Mouse (Mus musculus) left cerebral cortex, adult 2 months (tissue): ENCODE results near the gene Ggt6. TPM values are rescaled to one million over a fixed set of nuclear protein-coding genes. Genes with fewer than 3 reads are reported as not detected.
A peak's percentile ranks its signal among the peaks of the same experiment; 100 is the strongest.
"Not testable (repeated sequence)": the region's sequence is repeated elsewhere in the genome, so short reads cannot be mapped to it uniquely, and the experiment has no call there.

Source experiments
- DNase-seq, 2 experiments: peaks; one replicate each; pipeline ENCODE4 v3.0.0; 2021 to 2022; ENCODE audit warnings: low spot score in 2 of 2, mixed read lengths in 1 of 2; ENCODE audit errors: extremely low spot score in 1 of 2
- H3K27ac ChIP-seq: fragments of 200-600 bp; 2 replicates; pipeline ENCODE4 v1.8.1; 2022
- H3K4me3 ChIP-seq: fragments of 200-600 bp; 2 replicates; pipeline ENCODE4 v1.8.1; 2022
- CTCF ChIP-seq: fragments of 200-600 bp; IDR thresholded peaks from 2 replicates; pipeline ENCODE4 v1.8.1; 2022; ENCODE audit warnings: antibody characterized with exemption, mild to moderate bottlenecking, moderate library complexity
- intact Hi-C: fragments of 180-260 bp; cut with DNase I; formaldehyde crosslinking; loops from one replicate; pipeline ENCODE4 v1.15.1; 2025
- total RNA-seq, 2 experiments: library from RNA; stranded (reverse); gene quantifications; 2 replicates each; pipeline ENCODE4 v1.2.3; 2021

Gene Ggt6
- total RNA-seq, 2 experiments from 2014 or later: 0.18 to 0.37 TPM

DNA sequence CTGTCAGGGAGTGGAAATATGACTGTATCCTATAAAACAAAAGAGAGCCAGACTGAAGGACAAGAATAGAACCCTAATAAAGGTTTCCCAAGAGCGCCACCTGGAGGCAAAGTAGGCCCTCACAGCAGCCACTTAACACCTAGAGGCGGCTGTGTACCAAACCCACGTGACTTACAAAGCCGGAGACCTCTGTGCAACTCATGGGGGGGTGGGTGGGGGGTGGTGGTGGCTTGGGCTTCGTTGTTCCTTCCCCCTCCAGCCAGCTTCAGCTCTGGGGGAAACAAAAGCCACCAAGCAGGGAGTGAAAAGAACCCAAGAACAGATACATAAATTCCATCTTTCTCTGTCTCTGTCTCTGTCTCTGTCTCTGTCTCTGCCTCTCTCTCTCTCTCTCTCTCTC, 6.6 kb upstream of the Ggt6 start:
- Histone ChIP-seq H3K4me3 (no peak overlapping the region), H3K27ac (no peak overlapping the region)
- intact Hi-C loops: loop anchor here (1.0 to 5.0 kb wide), 5 partner anchors 56 to 203 kb away; no protein-coding TSS in a partner anchor
- TF ChIP-seq CTCF: peak; percentile 60
- peak; percentile 66 to 67 for DNase-seq

DNA sequence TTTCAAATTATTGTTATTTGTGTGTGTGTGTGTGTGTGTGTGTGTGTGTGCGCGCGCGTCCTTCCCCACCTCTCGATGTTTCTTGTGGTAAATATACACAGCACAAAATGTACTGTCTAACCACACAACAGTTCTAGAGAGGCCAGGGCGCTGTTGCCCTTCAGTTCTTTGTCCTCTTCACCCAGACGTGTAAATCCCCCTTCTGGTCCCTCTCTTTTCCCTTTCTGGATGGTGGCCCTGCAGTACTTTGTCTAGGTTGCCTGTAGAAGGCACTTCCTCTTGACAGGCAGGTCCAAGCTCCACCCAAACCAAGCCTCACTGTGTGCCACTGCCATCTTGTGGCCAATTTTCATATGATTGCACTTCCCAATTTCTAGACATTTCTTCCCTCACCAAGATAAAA, 6.0 kb upstream of the Ggt6 start:
- TF ChIP-seq CTCF: peak; percentile 91
- H3K4me3 ChIP-seq: peak overlapping the region; percentile 38
- DNase-seq: peak; percentile 72 to 76
- intact Hi-C loops: loop anchor here (1.0 to 5.0 kb wide), 5 partner anchors 57 to 204 kb away; no protein-coding TSS in a partner anchor
- H3K27ac ChIP-seq: no peak overlapping the region

- intact Hi-C loops, DNase-seq: not testable (repeated sequence)
Measured at GRCm38 (mm10) chr11:72430311-72431068, 4.8 kb upstream of the Ggt6 start.

GRCm38 (mm10) chr11:72435694-72436045, 344 bp downstream of the Ggt6 start:
- H3K27ac ChIP-seq: no peak overlapping the region
- no peak overlapping the region for H3K4me3 ChIP-seq
- TF ChIP-seq CTCF: no peak
- DNase-seq: no peak
- intact Hi-C loops: no loop called here

More at GRCm38 (mm10) chr11:72430311-72431068, 4.8 kb upstream of the Ggt6 start:
- not testable (repeated sequence) for H3K27ac ChIP-seq, H3K4me3 ChIP-seq

DNA sequence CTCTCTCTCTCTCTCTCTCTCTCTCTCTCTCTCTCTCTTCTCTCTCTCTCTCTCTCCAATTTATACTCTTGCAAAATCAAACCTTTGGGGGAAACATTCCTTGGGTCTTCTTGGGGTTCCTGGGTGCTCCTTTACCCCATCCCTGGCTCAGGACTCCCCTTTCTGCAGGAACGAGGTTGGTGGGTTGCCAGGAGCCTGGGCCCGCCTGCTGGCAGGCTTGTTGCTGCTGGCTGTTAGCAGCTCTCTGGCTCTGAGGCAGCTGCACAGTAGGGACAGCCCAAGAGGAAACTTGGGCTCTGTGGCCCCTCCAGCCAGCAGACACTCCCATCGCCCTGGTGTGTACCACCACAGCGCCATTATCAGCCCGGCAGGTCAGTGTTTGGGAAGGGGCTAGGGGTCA, 945 bp downstream of the Ggt6 start:
- TF ChIP-seq CTCF: no peak
- H3K4me3 ChIP-seq: no peak overlapping the region
- H3K27ac ChIP-seq: no peak overlapping the region; the same call in 1 of the 2 replicates
- DNase-seq: no peak
- intact Hi-C loops: no loop called here

GRCm38 (mm10) chr11:72436756-72437650, 1.7 kb downstream of the Ggt6 start:
- no peak for DNase-seq
- TF ChIP-seq CTCF: no peak
- H3K27ac ChIP-seq: no peak overlapping the region; the same call in 1 of the 2 replicates
- intact Hi-C loops: no loop called here
- no peak overlapping the region for H3K4me3 ChIP-seq

GRCm38 (mm10) chr11:72438411-72438810, 3.1 kb downstream of the Ggt6 start:
- H3K4me3 ChIP-seq: no peak overlapping the region
- TF ChIP-seq CTCF: no peak
- intact Hi-C loops: no loop called here
- no peak overlapping the region for H3K27ac ChIP-seq
- no peak for DNase-seq

DNA sequence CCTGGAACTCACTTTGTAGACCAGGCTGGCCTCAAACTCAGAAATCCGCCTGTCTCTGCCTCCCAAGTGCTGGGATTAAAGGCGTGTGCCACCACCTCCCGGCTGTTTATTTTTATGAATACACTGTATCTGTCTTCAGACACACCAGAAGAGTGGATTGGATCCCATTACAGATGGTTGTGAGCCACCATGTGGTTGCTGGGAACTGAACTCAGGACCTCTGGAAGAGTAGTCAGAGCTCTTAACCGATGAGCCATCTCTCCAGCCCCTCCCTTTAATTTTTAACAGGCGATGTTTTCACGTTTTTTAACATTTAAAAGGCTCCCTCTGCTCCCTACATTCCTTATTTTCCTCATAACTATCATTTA, 5.3 kb downstream of the Ggt6 start:
- peak overlapping the region; percentile 69 for H3K4me3 ChIP-seq
- peak overlapping the region; percentile 88 for H3K27ac ChIP-seq
- DNase-seq: not testable (repeated sequence)
- intact Hi-C loops: loop anchor here (5.0 kb wide), 1 partner anchor 122 kb away; no protein-coding TSS in a partner anchor

DNA sequence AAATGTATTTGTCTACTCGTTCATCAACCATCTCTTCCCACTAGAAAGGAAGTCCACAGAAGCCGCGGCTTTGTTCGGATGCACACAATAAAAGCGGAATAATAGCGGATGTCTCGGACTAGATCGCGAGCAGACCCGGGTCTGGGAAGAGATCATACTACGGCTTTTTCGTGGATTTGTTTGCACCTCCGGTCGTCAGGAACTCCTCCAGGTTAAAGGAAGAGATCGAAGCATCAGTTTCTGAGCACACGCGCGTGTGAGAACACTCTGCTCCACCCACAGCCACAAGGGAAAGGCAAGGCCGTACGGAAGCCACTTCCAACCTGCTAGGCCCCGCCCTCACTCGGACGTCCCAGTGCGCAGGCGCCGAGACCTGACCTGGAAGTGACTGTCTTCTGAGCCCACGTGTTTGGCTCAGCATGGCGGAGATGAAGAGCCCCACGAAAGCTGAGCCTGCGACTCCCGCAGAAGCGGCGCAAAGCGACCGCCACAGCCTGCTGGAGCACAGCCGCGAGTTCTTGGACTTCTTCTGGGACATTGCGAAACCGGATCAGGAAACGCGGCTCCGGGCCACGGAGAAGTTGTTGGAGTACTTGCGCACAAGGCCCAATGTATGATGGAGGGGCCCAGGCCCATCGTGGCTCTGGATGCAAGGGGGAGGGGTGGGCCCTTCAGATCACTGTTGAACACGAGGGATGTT, 5.8 kb downstream of the Ggt6 start, which contains the start of gene Mybbp1a:
Gene Mybbp1a, plus strand, starts transcription at position 391 of the 700 bp plus-strand sequence.
- DNase-seq: peak; percentile 98 to 99
- no peak; the same call in 1 of the 2 replicates for TF ChIP-seq CTCF
- Histone ChIP-seq H3K27ac (peak within 1 kb of the TSS; percentile 88), H3K4me3 (peak within 1 kb of the TSS; percentile 69)
- intact Hi-C loops: loop anchor here (5.0 kb wide), 1 partner anchor 121 kb away; no protein-coding TSS in a partner anchor

- no peak overlapping the region for H3K27ac ChIP-seq
- intact Hi-C loops: loop anchor here (5.0 kb wide), 1 partner anchor 86 kb away; no protein-coding TSS in a partner anchor
- H3K4me3 ChIP-seq: no peak overlapping the region
- DNase-seq: no peak
- peak; percentile 73 for TF ChIP-seq CTCF
Measured at GRCm38 (mm10) chr11:72446311-72447105, 11.2 kb downstream of the Ggt6 start.

GRCm38 (mm10) chr11:72447475-72447874, 12.1 kb downstream of the Ggt6 start:
- no peak overlapping the region for H3K4me3 ChIP-seq
- DNase-seq: no peak
- intact Hi-C loops: loop anchor here (5.0 kb wide), 1 partner anchor 85 kb away; no protein-coding TSS in a partner anchor
- peak; percentile 23 for TF ChIP-seq CTCF
- no peak overlapping the region for H3K27ac ChIP-seq
